Mouse (Mus musculus): Measurements from ENCODE around the gene Gm3667. TPM values are rescaled to one million over a fixed set of nuclear protein-coding genes. Genes with fewer than 3 reads are reported as not detected.
"Not testable (repeated sequence)": the region's sequence is repeated elsewhere in the genome, so short reads cannot be mapped to it uniquely, and the experiment has no call there.

Gene Gm3667
- total RNA-seq (2012; rRNA removed) (not detected in 2 replicates), polyA plus RNA-seq (2012; ENCODE audit: insufficient read depth in 1 of 2, insufficient read length in 2 of 2, low read depth in 1 of 2, low replicate concordance in 2 of 2, missing spikeins in 1 of 2) (not detected)

- H3K9ac ChIP-seq (ENCODE audit: control insufficient read depth, low read depth, low read length, poor library complexity, severe bottlenecking); H3K4me3 ChIP-seq (ENCODE audit: control insufficient read depth in 1 of 2, insufficient read depth in 1 of 2, low read depth in 2 of 2, low read length in 2 of 2); H3K79me2 ChIP-seq (ENCODE audit: control insufficient read depth, insufficient read depth, low read length, poor library complexity); H3K9me3 ChIP-seq (replicated peaks; ENCODE audit: insufficient read depth, low read length); H3K27ac ChIP-seq (ENCODE audit: control insufficient read depth, low read depth, low read length); H3K4me1 ChIP-seq (ENCODE audit: control insufficient read depth in 1 of 2, insufficient read depth in 2 of 2, low read length in 2 of 2); H3K36me3 ChIP-seq (ENCODE audit: control insufficient read depth in 1 of 2, insufficient read depth in 2 of 2, low read length in 2 of 2); H3K27me3 ChIP-seq (ENCODE audit: control insufficient read depth in 1 of 2, insufficient read depth in 2 of 2, low read length in 2 of 2); DNase-seq (ENCODE audit: low read depth, low spot score): not testable (repeated sequence)
Measured at GRCm38 (mm10) chr14:6889521-6890012, at the start of gene Gm3667. Gm3667 (minus strand) TSS chr14:6889962.

GRCm38 (mm10) chr14:6899881-6900280, 10.1 kb upstream of the Gm3667 start:
- DNase-seq (ENCODE audit: low read depth, low spot score); H3K9me3 ChIP-seq (replicated peaks; ENCODE audit: insufficient read depth, low read length); H3K9ac ChIP-seq (ENCODE audit: control insufficient read depth, low read depth, low read length, poor library complexity, severe bottlenecking); H3K4me3 ChIP-seq (ENCODE audit: control insufficient read depth in 1 of 2, insufficient read depth in 1 of 2, low read depth in 2 of 2, low read length in 2 of 2); H3K36me3 ChIP-seq (ENCODE audit: control insufficient read depth in 1 of 2, insufficient read depth in 2 of 2, low read length in 2 of 2); H3K27me3 ChIP-seq (ENCODE audit: control insufficient read depth in 1 of 2, insufficient read depth in 2 of 2, low read length in 2 of 2); H3K79me2 ChIP-seq (ENCODE audit: control insufficient read depth, insufficient read depth, low read length, poor library complexity); H3K27ac ChIP-seq (ENCODE audit: control insufficient read depth, low read depth, low read length); H3K4me1 ChIP-seq (ENCODE audit: control insufficient read depth in 1 of 2, insufficient read depth in 2 of 2, low read length in 2 of 2): not testable (repeated sequence)

- H3K79me2 ChIP-seq (ENCODE audit: control insufficient read depth, insufficient read depth, low read length, poor library complexity); H3K4me3 ChIP-seq (ENCODE audit: control insufficient read depth in 1 of 2, insufficient read depth in 1 of 2, low read depth in 2 of 2, low read length in 2 of 2); H3K9me3 ChIP-seq (replicated peaks; ENCODE audit: insufficient read depth, low read length); H3K27me3 ChIP-seq (ENCODE audit: control insufficient read depth in 1 of 2, insufficient read depth in 2 of 2, low read length in 2 of 2); DNase-seq (ENCODE audit: low read depth, low spot score); H3K36me3 ChIP-seq (ENCODE audit: control insufficient read depth in 1 of 2, insufficient read depth in 2 of 2, low read length in 2 of 2); H3K4me1 ChIP-seq (ENCODE audit: control insufficient read depth in 1 of 2, insufficient read depth in 2 of 2, low read length in 2 of 2); H3K9ac ChIP-seq (ENCODE audit: control insufficient read depth, low read depth, low read length, poor library complexity, severe bottlenecking); H3K27ac ChIP-seq (ENCODE audit: control insufficient read depth, low read depth, low read length): not testable (repeated sequence)
Measured at GRCm38 (mm10) chr14:6888811-6889210, 951 bp downstream of the Gm3667 start.

GRCm38 (mm10) chr14:6840211-6840610, 49.6 kb downstream of the Gm3667 start, which contains the start of gene Gm3642:
Gm3642 (minus strand) TSS chr14:6840311.
- not testable (repeated sequence) for H3K36me3 ChIP-seq (ENCODE audit: control insufficient read depth in 1 of 2, insufficient read depth in 2 of 2, low read length in 2 of 2); H3K4me1 ChIP-seq (ENCODE audit: control insufficient read depth in 1 of 2, insufficient read depth in 2 of 2, low read length in 2 of 2); H3K9me3 ChIP-seq (replicated peaks; ENCODE audit: insufficient read depth, low read length); H3K27ac ChIP-seq (ENCODE audit: control insufficient read depth, low read depth, low read length); DNase-seq (ENCODE audit: low read depth, low spot score); H3K4me3 ChIP-seq (ENCODE audit: control insufficient read depth in 1 of 2, insufficient read depth in 1 of 2, low read depth in 2 of 2, low read length in 2 of 2); H3K27me3 ChIP-seq (ENCODE audit: control insufficient read depth in 1 of 2, insufficient read depth in 2 of 2, low read length in 2 of 2); H3K9ac ChIP-seq (ENCODE audit: control insufficient read depth, low read depth, low read length, poor library complexity, severe bottlenecking); H3K79me2 ChIP-seq (ENCODE audit: control insufficient read depth, insufficient read depth, low read length, poor library complexity)

GRCm38 (mm10) chr14:6823297-6823696, 66.5 kb downstream of the Gm3667 start:
- H3K4me3 ChIP-seq (ENCODE audit: control insufficient read depth in 1 of 2, insufficient read depth in 1 of 2, low read depth in 2 of 2, low read length in 2 of 2); H3K27ac ChIP-seq (ENCODE audit: control insufficient read depth, low read depth, low read length); H3K9ac ChIP-seq (ENCODE audit: control insufficient read depth, low read depth, low read length, poor library complexity, severe bottlenecking); H3K9me3 ChIP-seq (replicated peaks; ENCODE audit: insufficient read depth, low read length); H3K4me1 ChIP-seq (ENCODE audit: control insufficient read depth in 1 of 2, insufficient read depth in 2 of 2, low read length in 2 of 2); DNase-seq (ENCODE audit: low read depth, low spot score); H3K36me3 ChIP-seq (ENCODE audit: control insufficient read depth in 1 of 2, insufficient read depth in 2 of 2, low read length in 2 of 2); H3K79me2 ChIP-seq (ENCODE audit: control insufficient read depth, insufficient read depth, low read length, poor library complexity); H3K27me3 ChIP-seq (ENCODE audit: control insufficient read depth in 1 of 2, insufficient read depth in 2 of 2, low read length in 2 of 2): not testable (repeated sequence)

Other genes with a start within 250 kb of the Gm3667 start
- gene Gm10251, start 205.8 kb downstream of the Gm3667 start, total RNA-seq (2012; rRNA removed) = not detected in 2 replicates
- not detected for gene Gm10251, start 205.8 kb downstream of the Gm3667 start, polyA plus RNA-seq (2012; ENCODE audit: insufficient read depth in 1 of 2, insufficient read length in 2 of 2, low read depth in 1 of 2, low replicate concordance in 2 of 2, missing spikeins in 1 of 2)
- gene Gm8050, start 169.7 kb downstream of the Gm3667 start, total RNA-seq (2012; rRNA removed) = not detected in 2 replicates
- gene Gm8050, start 169.7 kb downstream of the Gm3667 start, polyA plus RNA-seq (2012; ENCODE audit: insufficient read depth in 1 of 2, insufficient read length in 2 of 2, low read depth in 1 of 2, low replicate concordance in 2 of 2, missing spikeins in 1 of 2) = not detected
- not detected in 2 replicates for gene Gm3636, start 147.6 kb downstream of the Gm3667 start, total RNA-seq (2012; rRNA removed)
- gene Gm3636, start 147.6 kb downstream of the Gm3667 start, polyA plus RNA-seq (2012; ENCODE audit: insufficient read depth in 1 of 2, insufficient read length in 2 of 2, low read depth in 1 of 2, low replicate concordance in 2 of 2, missing spikeins in 1 of 2) = not detected
- not detected in 2 replicates for gene Gm8362, start 115.6 kb downstream of the Gm3667 start, total RNA-seq (2012; rRNA removed)
- gene Gm8362, start 115.6 kb downstream of the Gm3667 start, polyA plus RNA-seq (2012; ENCODE audit: insufficient read depth in 1 of 2, insufficient read length in 2 of 2, low read depth in 1 of 2, low replicate concordance in 2 of 2, missing spikeins in 1 of 2) = not detected
- gene Gm3642, start 49.7 kb downstream of the Gm3667 start, total RNA-seq (2012; rRNA removed) = not detected in 2 replicates
- not detected for gene Gm3642, start 49.7 kb downstream of the Gm3667 start, polyA plus RNA-seq (2012; ENCODE audit: insufficient read depth in 1 of 2, insufficient read length in 2 of 2, low read depth in 1 of 2, low replicate concordance in 2 of 2, missing spikeins in 1 of 2)
- not detected in 2 replicates for gene Gm6356, start 83.9 kb upstream of the Gm3667 start, total RNA-seq (2012; rRNA removed)
- not detected for gene Gm6356, start 83.9 kb upstream of the Gm3667 start, polyA plus RNA-seq (2012; ENCODE audit: insufficient read depth in 1 of 2, insufficient read length in 2 of 2, low read depth in 1 of 2, low replicate concordance in 2 of 2, missing spikeins in 1 of 2)
- gene Gm10406, start 137.5 kb upstream of the Gm3667 start, total RNA-seq (2012; rRNA removed) = not detected in 2 replicates
- not detected for gene Gm10406, start 137.5 kb upstream of the Gm3667 start, polyA plus RNA-seq (2012; ENCODE audit: insufficient read depth in 1 of 2, insufficient read length in 2 of 2, low read depth in 1 of 2, low replicate concordance in 2 of 2, missing spikeins in 1 of 2)
- gene Gm3685, start 155.0 kb upstream of the Gm3667 start, total RNA-seq (2012; rRNA removed) = not detected in 2 replicates
- not detected for gene Gm3685, start 155.0 kb upstream of the Gm3667 start, polyA plus RNA-seq (2012; ENCODE audit: insufficient read depth in 1 of 2, insufficient read length in 2 of 2, low read depth in 1 of 2, low replicate concordance in 2 of 2, missing spikeins in 1 of 2)
- not detected in 2 replicates for gene Gm3696, start 210.7 kb upstream of the Gm3667 start, total RNA-seq (2012; rRNA removed)
- gene Gm3696, start 210.7 kb upstream of the Gm3667 start, polyA plus RNA-seq (2012; ENCODE audit: insufficient read depth in 1 of 2, insufficient read length in 2 of 2, low read depth in 1 of 2, low replicate concordance in 2 of 2, missing spikeins in 1 of 2) = not detected
- not detected in 2 replicates for gene Gm6676, start 235.4 kb upstream of the Gm3667 start, total RNA-seq (2012; rRNA removed)
- not detected for gene Gm6676, start 235.4 kb upstream of the Gm3667 start, polyA plus RNA-seq (2012; ENCODE audit: insufficient read depth in 1 of 2, insufficient read length in 2 of 2, low read depth in 1 of 2, low replicate concordance in 2 of 2, missing spikeins in 1 of 2)